Mouse (Mus musculus) olfactory bulb, adult 2 months (tissue): ENCODE measurements at regions not wholly inside any gene's neighbourhood (a gene's known extent, or its start where the extent isn't known, plus 50 kb on each side); places are given as distances from the start of the nearest gene placed in this dataset.

ENCODE experiments used
- CTCF ChIP-seq: fragments of 200-500 bp; IDR thresholded peaks from 2 replicates; pipeline ENCODE4 v1.5.1; 2012; ENCODE audit warnings: low read depth, mild to moderate bottlenecking, low read length, moderate library complexity; ENCODE audit not compliant: insufficient read depth
- POLR2A ChIP-seq: fragments of 200-500 bp; IDR thresholded peaks from 2 replicates; pipeline ENCODE4 v1.6.1; 2012; ENCODE audit warnings: mild to moderate bottlenecking, low read depth, low read length, moderate library complexity; ENCODE audit not compliant: insufficient read depth

GRCm38 (mm10) chr10:112788236-112788635 lies 140.6 kb downstream of the Atxn7l3b start:
- TF ChIP-seq CTCF (no peak), POLR2A (no peak)
